Mouse (Mus musculus) thymus, adult 2 months (tissue): ENCODE data around the gene Gopc.
"Not testable (repeated sequence)": the region's sequence is repeated elsewhere in the genome, so short reads cannot be mapped to it uniquely, and the experiment has no call there.

Experiments
- CTCF ChIP-seq: fragments of 200-500 bp; IDR thresholded peaks from 2 replicates; pipeline ENCODE4 v1.5.1; 2012; ENCODE audit warnings: mild to moderate bottlenecking, control low read depth, low read length, moderate library complexity, borderline replicate concordance; ENCODE audit not compliant: control insufficient read depth, poor library complexity, insufficient read depth; ENCODE audit errors: extremely low read depth
- POLR2A ChIP-seq: fragments of 200-500 bp; IDR thresholded peaks from 2 replicates; pipeline ENCODE4 v1.6.1; 2012; ENCODE audit warnings: mild to moderate bottlenecking, low read length, control low read depth, moderate library complexity; ENCODE audit not compliant: control insufficient read depth, poor library complexity, insufficient read depth; ENCODE audit errors: extremely low read depth

- TF ChIP-seq CTCF, POLR2A: not testable (repeated sequence)
Observed at GRCm38 (mm10) chr10:52343324-52343723, 38.6 kb downstream of the Gopc start.
